Comparison of ENCODE assay signal across 10 mouse cellular contexts in genomic region chr15:83452219-83452760, GRCm38 (mm10). TPM values are rescaled to one million over a fixed set of nuclear protein-coding genes. Genes with fewer than 3 reads are reported as not detected.
DNase-seq lines count a peak whose midpoint lies in the region; ATAC-seq and TF ChIP-seq lines count a peak whose summit lies in the region.
"Had no signal": no experiment of that assay in that cellular context is flagged by ENCODE, and none has a peak within 500 bp of the region (broad histone marks: within the 10 kb centered on the region; RNA-seq: fewer than 3 reads in every experiment).

No protein-coding gene starts in this region.

- 85% methylated on average over 7 of the region's 7 CpGs for WGBS in hindbrain, postnatal 0 days
- WGBS in hindbrain, embryonic 11.5 days, result 89% methylated on average over 7 of the region's 7 CpGs
- 72% methylated on average over 7 of the region's 7 CpGs for WGBS in intestine, embryonic 14.5 days
- 52% methylated on average over 7 of the region's 7 CpGs for WGBS in liver, postnatal 0 days (ENCODE audit: insufficient replicate concordance)

- ATAC-seq in hindbrain, postnatal 0 days, result no peak
- no peak for ATAC-seq in hindbrain, embryonic 11.5 days (ENCODE audit: low FRiP score)
- no peak for ATAC-seq in intestine, embryonic 14.5 days (replicated peaks; ENCODE audit: low FRiP score, low TSS enrichment, low read depth)
- 0 out of 2 replicates have a peak, but pooled peaks have one; percentile 3 for ATAC-seq in liver, postnatal 0 days

- peaks cover 5% of the 10 kb centered on the region; the same call in 1 of the 2 replicates for H3K4me1 ChIP-seq in hindbrain, postnatal 0 days (ENCODE audit: insufficient read depth, low read length)
- no peaks in the 10 kb centered on the region for H3K4me1 ChIP-seq in hindbrain, embryonic 11.5 days (replicated peaks; ENCODE audit: control insufficient read depth, insufficient read depth, low read length)
- H3K4me1 ChIP-seq in brown adipose tissue, adult 24 weeks (ENCODE audit: control insufficient read depth, insufficient read depth, insufficient read length, low read length), result peaks cover 40% of the 10 kb centered on the region
- peaks cover 30% of the 10 kb centered on the region for H3K4me1 ChIP-seq in intestine, embryonic 14.5 days (replicated peaks; ENCODE audit: control insufficient read depth, insufficient read depth, low read length)
- H3K4me1 ChIP-seq in liver, postnatal 0 days (ENCODE audit: insufficient read depth), result peaks cover 75% of the 10 kb centered on the region

- H3K27ac ChIP-seq in hindbrain, postnatal 0 days, result peak overlapping the region; percentile 54
- no peak overlapping the region for H3K27ac ChIP-seq in hindbrain, embryonic 11.5 days (ENCODE audit: low read depth, low read length)
- H3K27ac ChIP-seq in brown adipose tissue, adult 24 weeks (replicated peaks; ENCODE audit: low read depth, low read length), result peak overlapping the region; percentile 35; the same call in 1 of the 2 replicates
- 0 out of 2 replicates have a peak overlapping the region, but pooled peaks have one; percentile 1 for H3K27ac ChIP-seq in intestine, embryonic 14.5 days (ENCODE audit: low read depth)
- peak overlapping the region; percentile 80 for H3K27ac ChIP-seq in liver, postnatal 0 days (ENCODE audit: low read depth)
- H3K27ac ChIP-seq: hindbrain, embryonic 12.5 days had no signal

- no peaks in the 10 kb centered on the region for H3K9me3 ChIP-seq in hindbrain, postnatal 0 days (ENCODE audit: low read length)
- H3K9me3 ChIP-seq in hindbrain, embryonic 11.5 days (ENCODE audit: control insufficient read depth, low read length), result no peaks in the 10 kb centered on the region
- H3K9me3 ChIP-seq in intestine, embryonic 14.5 days (ENCODE audit: control insufficient read depth, low read length), result no peaks in the 10 kb centered on the region
- no peaks in the 10 kb centered on the region for H3K9me3 ChIP-seq in liver, postnatal 0 days (ENCODE audit: low read length)
- H3K9me3 ChIP-seq: hindbrain, embryonic 12.5 days had no signal

- no peak overlapping the region for H3K9ac ChIP-seq in hindbrain, postnatal 0 days (replicated peaks; ENCODE audit: low read length)
- H3K9ac ChIP-seq in hindbrain, embryonic 11.5 days (ENCODE audit: low read depth, low read length), result no peak overlapping the region
- no peak overlapping the region for H3K9ac ChIP-seq in intestine, embryonic 14.5 days (ENCODE audit: low read length)
- no peak overlapping the region for H3K9ac ChIP-seq in liver, postnatal 0 days (replicated peaks)
- H3K9ac ChIP-seq: hindbrain, embryonic 12.5 days had no signal

- H3K4me2 ChIP-seq in hindbrain, postnatal 0 days (ENCODE audit: low read depth, low read length), result no peak overlapping the region
- H3K4me2 ChIP-seq in hindbrain, embryonic 11.5 days (replicated peaks; ENCODE audit: low read depth, low read length), result no peak overlapping the region
- H3K4me2 ChIP-seq in intestine, embryonic 14.5 days (ENCODE audit: low read length), result no peak overlapping the region
- no peak overlapping the region for H3K4me2 ChIP-seq in liver, postnatal 0 days (ENCODE audit: low read depth, low read length)
- H3K4me2 ChIP-seq: hindbrain, embryonic 12.5 days had no signal

- H3K36me3 ChIP-seq in hindbrain, postnatal 0 days (ENCODE audit: insufficient read depth, low read length), result no peaks in the 10 kb centered on the region
- no peaks in the 10 kb centered on the region for H3K36me3 ChIP-seq in hindbrain, embryonic 11.5 days (ENCODE audit: control insufficient read depth, insufficient read depth, low read length)
- H3K36me3 ChIP-seq in intestine, embryonic 14.5 days (ENCODE audit: control insufficient read depth, insufficient read depth, low read length), result no peaks in the 10 kb centered on the region
- H3K36me3 ChIP-seq in liver, postnatal 0 days (replicated peaks; ENCODE audit: insufficient read depth, low read length), result no peaks in the 10 kb centered on the region
- H3K36me3 ChIP-seq: hindbrain, embryonic 12.5 days had no signal

- no peak overlapping the region for H3K4me3 ChIP-seq in hindbrain, postnatal 0 days (ENCODE audit: low read length)
- H3K4me3 ChIP-seq in hindbrain, embryonic 11.5 days (ENCODE audit: low read depth, low read length), result no peak overlapping the region
- H3K4me3 ChIP-seq in brown adipose tissue, adult 24 weeks (ENCODE audit: insufficient read depth, low read depth, low read length), result no peak overlapping the region
- no peak overlapping the region for H3K4me3 ChIP-seq in intestine, embryonic 14.5 days (ENCODE audit: low read depth, low read length)
- H3K4me3 ChIP-seq in liver, postnatal 0 days (ENCODE audit: low read depth, low read length), result no peak overlapping the region
- H3K4me3 ChIP-seq: hindbrain, embryonic 12.5 days had no signal

- no peak for DNase-seq in hindbrain, postnatal 0 days (ENCODE audit: low spot score)
- DNase-seq in hindbrain, embryonic 11.5 days (ENCODE audit: low spot score), result no peak
- no peak for DNase-seq in intestine, embryonic 14.5 days (ENCODE audit: low spot score)
- no peak for DNase-seq in liver, postnatal 0 days
- DNase-seq in thymus, postnatal 0 days (ENCODE audit: low spot score), result no peak
- DNase-seq in frontal cortex, postnatal 14 days (ENCODE audit: low spot score in 2 of 2), result no peak
- no peak for DNase-seq in right cerebral cortex, postnatal 36 days (ENCODE audit: low spot score in 2 of 2)
- DNase-seq: thymus, postnatal 14 days had no signal

- TF ChIP-seq CTCF in hindbrain, postnatal 0 days (IDR thresholded peaks at IDR 0.05; ENCODE audit: low read depth), result no peak
- no peak for TF ChIP-seq CTCF in liver, postnatal 0 days (IDR thresholded peaks at IDR 0.05; ENCODE audit: low read depth)

- TF ChIP-seq EP300 in liver, postnatal 0 days (IDR thresholded peaks at IDR 0.05; ENCODE audit: low read depth), result no peak

- H3K27me3 ChIP-seq in hindbrain, postnatal 0 days (ENCODE audit: insufficient read depth, low read length), result no peaks in the 10 kb centered on the region
- no peaks in the 10 kb centered on the region for H3K27me3 ChIP-seq in hindbrain, embryonic 11.5 days (ENCODE audit: control insufficient read depth, insufficient read depth, low read length)
- H3K27me3 ChIP-seq in intestine, embryonic 14.5 days (replicated peaks; ENCODE audit: control insufficient read depth, insufficient read depth, low read length), result no peaks in the 10 kb centered on the region
- H3K27me3 ChIP-seq in liver, postnatal 0 days (ENCODE audit: insufficient read depth, low read length), result no peaks in the 10 kb centered on the region
- H3K27me3 ChIP-seq: hindbrain, embryonic 12.5 days had no signal

RNA-seq across cellular contexts. Expression of gene Pacsin2, which starts 12.1 kb away (rescaled TPM):
- 18.7 and 19.5 TPM in 2 replicates for total RNA-seq in hindbrain, postnatal 0 days (2014; rRNA removed)
- 19.3 and 20.0 TPM in 2 replicates for polyA plus RNA-seq in hindbrain, postnatal 0 days (2015; fragmentation: Nextera tagmentation; extraction: Ambion mirVana)
- polyA plus RNA-seq in hindbrain, embryonic 11.5 days (2014; fragmentation: Nextera tagmentation; extraction: Ambion mirVana), result 40.9 and 43.2 TPM in 2 replicates
- polyA plus RNA-seq in brown adipose tissue, adult 24 weeks (2012; ENCODE audit: insufficient read depth, insufficient read length, missing spikeins), result 42.5 and 50.0 TPM in 2 replicates
- 61.0 and 63.9 TPM in 2 replicates for polyA plus RNA-seq in intestine, embryonic 14.5 days (2014; fragmentation: Nextera tagmentation; extraction: Ambion mirVana)
- polyA plus RNA-seq in liver, postnatal 0 days (2015; fragmentation: Nextera tagmentation; extraction: Ambion mirVana), result 20.6 and 24.3 TPM in 2 replicates
- 24.7 and 24.8 TPM in 2 replicates for polyA plus RNA-seq in thymus, postnatal 0 days (2015; fragmentation: Nextera tagmentation; extraction: Ambion mirVana)

RNA-seq across cellular contexts. Expression of gene Ttll1, which starts 58.4 kb away (rescaled TPM):
- 36.2 and 39.2 TPM in 2 replicates for total RNA-seq in hindbrain, postnatal 0 days (2014; rRNA removed)
- polyA plus RNA-seq in hindbrain, postnatal 0 days (2015; fragmentation: Nextera tagmentation; extraction: Ambion mirVana), result 91.9 and 104 TPM in 2 replicates
- 37.0 and 38.9 TPM in 2 replicates for polyA plus RNA-seq in hindbrain, embryonic 11.5 days (2014; fragmentation: Nextera tagmentation; extraction: Ambion mirVana)
- polyA plus RNA-seq in brown adipose tissue, adult 24 weeks (2012; ENCODE audit: insufficient read depth, insufficient read length, missing spikeins), result 6.0 and 7.2 TPM in 2 replicates
- polyA plus RNA-seq in intestine, embryonic 14.5 days (2014; fragmentation: Nextera tagmentation; extraction: Ambion mirVana), result 12.6 and 15.3 TPM in 2 replicates
- 2.7 and 3.2 TPM in 2 replicates for polyA plus RNA-seq in liver, postnatal 0 days (2015; fragmentation: Nextera tagmentation; extraction: Ambion mirVana)
- 8.9 and 11.8 TPM in 2 replicates for polyA plus RNA-seq in thymus, postnatal 0 days (2015; fragmentation: Nextera tagmentation; extraction: Ambion mirVana)
